Mouse (Mus musculus) CH12.LX (cell line): Measurements from ENCODE around the gene Gtsf1l. TPM values are rescaled to one million over a fixed set of nuclear protein-coding genes. Genes with fewer than 3 reads are reported as not detected.

Experiments
- DNase-seq: peaks from one replicate; pipeline ENCODE4 v3.0.0-alpha.2; 2013; ENCODE audit errors: extremely low read depth
- H3K27ac ChIP-seq: 2 replicates; pipeline ENCODE4 v1.5.1; 2012; ENCODE audit warnings: low read depth, mild to moderate bottlenecking, control low read depth, moderate library complexity; ENCODE audit not compliant: insufficient read depth
- H3K27me3 ChIP-seq: replicated peaks from 2 replicates; pipeline ENCODE3; 2012; ENCODE audit warnings: inconsistent platforms
- H3K36me3 ChIP-seq, 2 experiments: replicated peaks in 1 of 2; 2 replicates each; pipeline versions ENCODE3 to v1.6.1; 2012; ENCODE audit warnings: inconsistent platforms in 1 of 2, low read length in 1 of 2, mild to moderate bottlenecking in 1 of 2, mixed read lengths in 1 of 2, moderate library complexity in 1 of 2; ENCODE audit not compliant: control insufficient read depth in 1 of 2, insufficient read depth in 1 of 2
- H3K4me1 ChIP-seq, 2 experiments: 2 replicates each; pipeline ENCODE4 v1.6.1; 2012; ENCODE audit warnings: inconsistent platforms in 1 of 2, moderate library complexity in 1 of 2; ENCODE audit not compliant: insufficient read depth in 2 of 2, control insufficient read depth in 1 of 2
- H3K4me2 ChIP-seq: 2 replicates; pipeline ENCODE4 v1.6.1; 2012; ENCODE audit warnings: low read depth, mild to moderate bottlenecking, control low read depth; ENCODE audit not compliant: poor library complexity, insufficient read depth, severe bottlenecking
- H3K4me3 ChIP-seq, 3 experiments: fragments of 150-350 bp in 1 of 3; sonication (generic) in 1 of 3; replicated peaks in 1 of 3; 2 replicates each; pipeline versions ENCODE3 to v1.5.1; 2011 to 2012; ENCODE audit warnings: low read depth in 2 of 3, low read length in 2 of 3, mild to moderate bottlenecking in 2 of 3, moderate library complexity in 2 of 3, control low read depth in 1 of 3, improper control_type of control experiment in 1 of 3, inconsistent platforms in 1 of 3, mixed read lengths in 1 of 3; ENCODE audit not compliant: poor library complexity in 1 of 3
- H3K79me2 ChIP-seq: replicated peaks from 2 replicates; pipeline ENCODE4 v1.6.1; 2012; ENCODE audit warnings: mild to moderate bottlenecking, moderate library complexity; ENCODE audit not compliant: control insufficient read depth, poor library complexity, insufficient read depth, severe bottlenecking; ENCODE audit errors: extremely low read depth
- H3K9ac ChIP-seq: 2 replicates; pipeline ENCODE4 v1.6.1; 2012; ENCODE audit warnings: low read depth, mild to moderate bottlenecking, control low read depth, moderate library complexity; ENCODE audit not compliant: insufficient read depth
- H3K9me3 ChIP-seq: replicated peaks from 2 replicates; pipeline ENCODE3; 2012; ENCODE audit warnings: low read length, inconsistent platforms, mixed read lengths
- BHLHE40 ChIP-seq: IDR thresholded peaks from 2 replicates; pipeline ENCODE4 v1.6.1; 2011; ENCODE audit warnings: mild to moderate bottlenecking, low read depth, low read length, improper control_type of control experiment
- CHD2 ChIP-seq: IDR thresholded peaks from 2 replicates; pipeline ENCODE4 v1.6.1; 2011; ENCODE audit warnings: low read length, improper control_type of control experiment
- CTCF ChIP-seq, 2 experiments: IDR thresholded peaks in 1 of 2; conservative IDR thresholded peaks in 1 of 2; 2 replicates each; pipeline ENCODE4 v1.5.1; 2011 to 2012; ENCODE audit warnings: low read depth in 2 of 2, low read length in 2 of 2, improper control_type of control experiment in 1 of 2, inconsistent platforms in 1 of 2, mild to moderate bottlenecking in 1 of 2, moderate library complexity in 1 of 2
- E2F4 ChIP-seq: IDR thresholded peaks from 2 replicates; pipeline ENCODE4 v1.6.1; 2011; ENCODE audit warnings: low read depth, low read length, improper control_type of control experiment; ENCODE audit not compliant: insufficient replicate concordance
- ELF1 ChIP-seq: IDR thresholded peaks from 2 replicates; pipeline ENCODE4 v1.6.1; 2014; ENCODE audit warnings: low read depth, mild to moderate bottlenecking, inconsistent platforms, low read length, improper control_type of control experiment
- EP300 ChIP-seq: IDR thresholded peaks from 2 replicates; pipeline ENCODE4 v1.6.1; 2011; ENCODE audit warnings: low read length, improper control_type of control experiment
- MAZ ChIP-seq: IDR thresholded peaks from 2 replicates; pipeline ENCODE4 v1.6.1; 2012; ENCODE audit warnings: low read depth, mild to moderate bottlenecking, inconsistent platforms, low read length, improper control_type of control experiment, moderate library complexity
- MEF2A ChIP-seq: IDR thresholded peaks from 2 replicates; pipeline ENCODE4 v1.6.1; 2014; ENCODE audit warnings: low read depth, mild to moderate bottlenecking, inconsistent platforms, low read length, improper control_type of control experiment, borderline replicate concordance
- POLR2A ChIP-seq: IDR thresholded peaks from 2 replicates; pipeline ENCODE4 v1.6.1; 2011; ENCODE audit warnings: low read depth, mild to moderate bottlenecking, improper control_type of control experiment, low read length
- RCOR1 ChIP-seq: conservative IDR thresholded peaks from 2 replicates; pipeline ENCODE4 v1.6.1; 2012; ENCODE audit warnings: low read depth, mild to moderate bottlenecking, inconsistent platforms, low read length, improper control_type of control experiment
- SIN3A ChIP-seq: IDR thresholded peaks from 2 replicates; pipeline ENCODE4 v1.6.1; 2012; ENCODE audit warnings: low read length, improper control_type of control experiment, inconsistent platforms
- SMC3 ChIP-seq: IDR thresholded peaks from 2 replicates; pipeline ENCODE4 v1.6.1; 2011; ENCODE audit warnings: low read depth, low read length, improper control_type of control experiment
- TBP ChIP-seq: conservative IDR thresholded peaks from 2 replicates; pipeline ENCODE4 v1.6.1; 2011; ENCODE audit warnings: low read depth, low read length, improper control_type of control experiment
- dilution Hi-C: fragments of 300-500 bp; cut with MboI; formaldehyde crosslinking; loops from 2 replicates; pipeline ENCODE4 v1.14.3; 2020; ENCODE audit warnings: low sequenced_read_pairs; ENCODE audit not compliant: extremely low pct_unique_long_range_greater_than_20kb, extremely low pct_ligation_motif_present
- in situ Hi-C: fragments of 300-500 bp; cut with MboI; formaldehyde crosslinking; loops from 3 replicates; pipeline ENCODE4 v1.14.3; 2019; ENCODE audit warnings: low sequenced_read_pairs, low pct_ligation_motif_present, low pct_unique_long_range_greater_than_20kb, mixed read lengths
- polyA plus RNA-seq: library from polyadenylated mRNA; unstranded; fragments of >175 nt; gene quantifications from 2 replicates; pipeline ENCODE4 v1.2.1, GENCODE M21; 2012; ENCODE audit warnings: low read depth; ENCODE audit not compliant: insufficient read length
- total RNA-seq, 2 experiments: library from RNA; depleted of rRNA; stranded (reverse); fragments of 300-350 nt in 1 of 2; fragments of >200 nt in 1 of 2; gene quantifications; 2 replicates each; pipeline ENCODE4 v1.2.3; 2012 to 2014

The Gtsf1l gene
- total and polyA plus RNA-seq, 3 experiments: not detected

DNA sequence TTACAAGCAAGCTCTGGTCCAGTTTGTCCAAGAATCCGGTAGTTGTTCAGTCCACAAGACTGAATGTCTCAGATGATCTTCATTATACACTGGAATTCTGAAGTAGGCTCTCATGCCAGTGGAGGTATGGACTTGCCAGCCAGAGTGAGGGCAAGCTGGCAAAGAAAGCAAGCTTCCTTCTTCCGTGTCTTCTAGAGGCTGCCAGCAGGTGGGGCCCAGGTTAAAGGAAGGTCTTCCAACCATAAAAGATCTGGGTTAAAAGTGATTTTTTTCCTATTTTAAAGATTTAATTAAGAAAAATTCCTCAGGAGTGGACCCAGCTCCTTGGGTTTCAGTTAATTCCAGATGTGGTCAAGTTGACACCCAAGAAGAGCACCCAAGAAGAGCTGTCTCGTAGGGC lies 17.4 kb downstream of the Gtsf1l start:
- Histone ChIP-seq H3K4me2 (no peak overlapping the region), H3K27ac (no peak overlapping the region), H3K4me1 (no peaks in the 10 kb centered on the region), H3K79me2 (no peaks in the 10 kb centered on the region), H3K4me3 (no peak overlapping the region), H3K9me3 (no peaks in the 10 kb centered on the region), H3K27me3 (no peaks in the 10 kb centered on the region), H3K9ac (no peak overlapping the region), H3K36me3 (peaks cover 63 to 94% of the 10 kb centered on the region in 2 experiments)
- in situ Hi-C loops (no loop called here), dilution Hi-C loops (no loop called here)
- DNase-seq: no peak
- TF ChIP-seq CTCF (conservative IDR thresholded peaks at IDR 0.05 in 1 of 2, IDR thresholded peaks at IDR 0.05 in 1 of 2; ENCODE audit: low read depth in 2 of 2, low read length in 2 of 2): peak in 1 of 2 experiments; percentile 25; a peak in 2 of 4 replicates
- no peak for TF ChIP-seq SMC3

DNA sequence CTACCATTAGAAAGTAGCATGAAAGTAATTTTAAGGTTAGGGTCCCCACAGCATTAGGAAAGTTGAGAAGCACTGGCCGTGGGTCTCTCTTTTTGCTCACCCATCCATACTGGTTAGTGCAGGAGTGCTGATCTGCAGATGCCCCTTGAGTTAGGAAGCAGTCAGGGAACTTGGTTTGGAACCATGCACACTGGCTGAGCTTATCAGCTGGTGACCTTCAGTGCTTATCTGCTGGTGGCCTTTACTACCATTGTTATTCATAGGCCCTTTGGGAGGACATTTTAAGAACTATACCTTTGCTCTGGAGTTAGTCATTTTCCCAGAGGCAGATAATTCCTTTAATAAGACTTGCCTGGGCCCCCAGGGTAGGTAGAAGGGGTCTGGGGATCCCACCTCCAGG lies 20.4 kb downstream of the Gtsf1l start:
- Histone ChIP-seq H3K36me3 (peaks cover 61 to 95% of the 10 kb centered on the region in 2 experiments), H3K9me3 (no peaks in the 10 kb centered on the region), H3K4me1 (no peaks in the 10 kb centered on the region), H3K4me2 (no peak overlapping the region), H3K27ac (no peak overlapping the region), H3K27me3 (no peaks in the 10 kb centered on the region), H3K4me3 (no peak overlapping the region), H3K79me2 (no peaks in the 10 kb centered on the region), H3K9ac (no peak overlapping the region)
- no peak for DNase-seq
- dilution Hi-C loops: no loop called here
- TF ChIP-seq POLR2A (no peak), EP300 (no peak), MEF2A (no peak), BHLHE40 (no peak), ELF1 (no peak), MAZ (no peak), TBP (no peak), SIN3A (no peak), RCOR1 (no peak), E2F4 (no peak), CHD2 (no peak)
- in situ Hi-C loops: no loop called here

DNA sequence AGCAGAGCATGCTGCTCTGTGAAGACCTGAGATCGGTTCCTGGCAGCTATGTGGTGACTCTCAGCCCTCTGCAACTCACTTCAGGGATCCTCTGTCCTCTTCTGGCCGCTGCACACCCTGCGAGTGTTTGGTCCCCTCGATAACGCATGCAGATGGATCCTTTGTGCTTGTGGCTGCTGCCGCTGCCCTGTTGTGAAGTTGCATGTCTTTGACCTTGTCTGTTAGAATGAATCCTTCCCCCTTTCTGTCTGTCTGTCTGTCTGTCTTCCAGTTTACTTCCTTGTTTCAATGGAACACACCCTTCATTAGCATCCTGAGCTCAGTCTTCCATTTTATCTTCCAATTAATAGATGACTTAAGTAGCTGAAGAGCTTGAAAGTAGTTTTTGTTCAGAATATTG lies 21.3 kb downstream of the Gtsf1l start:
- H3K9ac ChIP-seq: no peak overlapping the region
- no peak for DNase-seq
- TF ChIP-seq MAZ: no peak
- no peak overlapping the region for H3K4me2 ChIP-seq
- H3K4me3 ChIP-seq: no peak overlapping the region
- no peaks in the 10 kb centered on the region for H3K27me3 ChIP-seq
- H3K27ac ChIP-seq: no peak overlapping the region
- H3K36me3 ChIP-seq: peaks cover 59 to 91% of the 10 kb centered on the region in 2 experiments
- in situ Hi-C loops: no loop called here
- no peaks in the 10 kb centered on the region for H3K9me3 ChIP-seq
- H3K79me2 ChIP-seq: no peaks in the 10 kb centered on the region
- peaks cover 5% of the 10 kb centered on the region in 2 experiments for H3K4me1 ChIP-seq
- dilution Hi-C loops: no loop called here
